Mouse (Mus musculus): ENCODE results near the gene Irak3. TPM values are rescaled to one million over a fixed set of nuclear protein-coding genes. Genes with fewer than 3 reads are reported as not detected.
"Not testable (repeated sequence)": the region's sequence is repeated elsewhere in the genome, so short reads cannot be mapped to it uniquely, and the experiment has no call there.

Gene Irak3
- under 1 TPM; 0.41 to 0.42 TPM for total RNA-seq (2021)

DNA sequence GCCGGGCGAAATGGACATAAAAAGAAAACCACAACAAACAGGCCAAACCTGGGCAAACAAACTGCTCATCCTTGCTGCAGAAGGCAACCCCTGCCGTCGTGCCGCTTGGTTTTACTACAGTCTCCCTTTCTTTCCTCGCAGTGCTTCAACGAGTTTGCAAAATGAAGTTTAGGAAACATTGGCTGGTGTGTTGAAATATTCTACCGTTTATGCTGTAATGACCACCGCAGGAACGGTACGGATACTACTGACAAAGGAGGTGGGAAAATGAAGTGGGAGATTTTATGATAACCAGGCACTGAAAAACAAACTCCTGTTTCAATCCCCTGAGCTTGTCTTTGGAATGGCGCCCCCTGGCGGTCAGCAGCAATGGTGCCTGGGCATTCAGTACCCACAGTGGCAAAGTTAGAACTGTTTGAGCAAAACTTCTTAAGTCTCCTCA lies at the start of gene Irak3:
Irak3 (minus strand) TSS at position 170 of the 442 bp plus-strand sequence.
- peak; percentile 60 to 69 for DNase-seq (ENCODE audit: low spot score in 2 of 2)
- intact Hi-C loops (cut with DNase I), result loop anchor here (10.0 kb wide), 1 partner anchor 397 kb away; no protein-coding TSS in a partner anchor

DNA sequence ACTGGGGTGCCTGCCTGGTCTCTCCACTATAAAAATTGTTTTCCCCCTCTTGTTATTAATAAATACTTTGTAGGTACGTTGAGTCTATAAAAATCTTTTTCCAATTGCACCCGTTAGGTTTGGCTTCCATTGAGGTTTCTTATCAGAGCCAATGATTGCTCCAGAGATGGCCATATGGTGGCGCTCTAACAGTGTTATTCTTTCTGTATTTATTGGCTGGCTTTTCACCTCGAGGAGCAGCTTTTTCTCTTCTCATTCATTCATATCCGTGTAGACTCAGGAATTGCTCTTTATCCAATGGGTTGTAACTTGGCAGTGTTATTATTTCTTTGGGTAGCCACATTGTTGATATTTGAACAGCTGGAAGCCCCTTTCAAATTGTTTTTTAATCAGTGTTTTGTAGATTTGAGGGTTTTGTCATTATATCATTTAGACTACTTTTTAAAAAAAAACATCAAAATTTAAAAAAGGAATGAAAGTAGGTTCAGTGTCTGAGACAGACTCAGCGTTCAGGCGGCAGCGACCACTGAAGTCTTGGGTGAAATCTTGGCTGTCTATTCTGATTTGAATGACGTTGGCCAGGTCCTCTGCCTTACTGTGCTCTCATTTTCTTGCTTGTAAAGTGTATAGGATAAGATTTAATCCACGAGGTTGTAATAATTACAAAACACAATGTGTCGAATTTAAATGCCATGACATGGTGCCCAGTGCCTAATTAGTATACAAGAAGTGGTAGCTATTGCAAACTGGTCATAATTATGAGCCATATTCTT lies 49.2 kb upstream of the Irak3 start:
- intact Hi-C loops (cut with DNase I), result loop anchor here (10.0 kb wide), 1 partner anchor 1004 kb away; no protein-coding TSS in a partner anchor
- no peak for DNase-seq (ENCODE audit: low spot score in 2 of 2)

DNA sequence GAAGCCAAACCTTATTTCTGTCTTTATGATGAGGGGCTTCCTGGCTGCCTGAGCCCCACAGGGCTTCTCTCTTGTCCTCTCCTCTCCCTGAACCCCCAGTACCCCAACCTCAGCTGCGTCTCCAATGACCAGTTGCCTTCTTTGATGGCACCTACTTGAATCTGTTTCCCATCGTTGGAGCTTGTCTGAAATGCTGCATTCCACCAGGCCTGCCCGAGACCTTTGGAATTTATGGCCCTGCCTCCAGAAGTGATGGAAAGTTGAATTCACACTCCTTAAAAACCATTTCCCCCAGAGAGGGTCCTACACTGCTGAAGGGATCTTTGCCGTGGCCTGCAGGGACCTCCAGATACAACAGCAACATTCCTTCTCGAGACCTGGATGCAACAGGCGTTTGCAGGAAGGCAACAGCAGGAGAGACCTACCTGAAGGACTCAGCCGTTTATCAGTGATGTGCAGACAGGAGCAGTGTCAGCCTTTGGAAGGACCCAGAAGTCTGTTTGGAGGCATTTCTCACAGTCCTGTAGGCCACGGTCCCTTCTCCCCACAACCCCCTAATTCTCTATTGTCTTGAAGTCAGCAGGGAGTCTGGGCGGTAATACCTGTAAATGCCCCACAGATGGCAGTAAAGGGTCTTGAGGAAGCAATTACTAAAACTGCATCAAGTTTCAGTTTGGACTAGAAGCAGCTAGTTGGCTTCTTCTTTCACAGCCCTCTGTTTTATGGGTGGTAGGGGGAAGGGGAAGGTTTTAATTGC lies 45.2 kb upstream of the Irak3 start:
- peak in 1 of 2 experiments; percentile 29 for DNase-seq (ENCODE audit: low spot score in 2 of 2)
- intact Hi-C loops (cut with DNase I), result loop anchor here (5.0 kb wide), 1 partner anchor 625 kb away; no protein-coding TSS in a partner anchor

GRCm38 (mm10) chr10:120245681-120246080 lies 43.8 kb upstream of the Irak3 start:
- no peak for DNase-seq (ENCODE audit: low spot score in 2 of 2)
- intact Hi-C loops (cut with DNase I), result loop anchor here (5.0 kb wide), 1 partner anchor 627 kb away; no protein-coding TSS in a partner anchor

GRCm38 (mm10) chr10:120242421-120242820 lies 40.5 kb upstream of the Irak3 start:
- intact Hi-C loops (cut with DNase I), result no loop called here
- DNase-seq (ENCODE audit: low spot score in 2 of 2), result no peak

DNA sequence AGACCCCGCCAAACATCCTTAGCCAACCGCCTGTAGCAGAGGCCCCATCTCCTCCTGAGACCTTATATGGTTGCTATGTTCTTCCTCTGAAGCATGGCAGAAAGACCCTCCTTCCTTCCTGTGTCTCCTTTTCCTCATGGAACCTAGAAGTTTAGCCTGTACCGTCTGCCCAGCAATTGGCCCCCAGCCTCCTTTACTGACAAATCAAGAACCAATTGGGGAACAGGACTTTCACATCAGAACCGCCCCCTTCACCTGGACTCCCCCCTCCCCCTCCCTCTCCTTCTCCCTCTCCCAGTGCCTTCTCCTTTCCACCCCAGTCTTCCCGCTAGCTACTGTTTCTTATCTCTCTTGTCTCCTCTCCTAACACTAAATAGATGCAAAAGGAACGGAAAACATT lies 37.5 kb upstream of the Irak3 start:
- intact Hi-C loops (cut with DNase I), result no loop called here
- DNase-seq (ENCODE audit: low spot score in 2 of 2), result no peak

DNA sequence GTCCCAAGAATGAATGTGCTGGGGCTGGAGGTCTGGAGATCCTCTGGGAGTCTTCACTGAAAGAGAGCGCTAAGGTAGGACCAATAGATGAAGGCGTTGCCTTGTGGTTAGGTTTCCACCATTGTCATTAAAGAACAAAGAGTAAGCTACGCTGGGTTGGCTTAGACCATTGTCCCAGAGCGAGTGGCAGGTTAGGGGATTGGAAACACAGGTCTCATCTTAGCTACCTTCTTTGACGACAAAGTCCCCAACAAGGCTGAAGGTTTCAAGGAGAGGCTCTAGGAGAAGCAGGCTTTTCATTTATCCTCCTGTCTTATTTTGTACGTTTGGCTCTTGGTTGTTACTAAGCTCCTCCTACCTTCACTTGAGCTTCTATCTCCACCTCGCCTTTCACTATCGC lies 36.3 kb upstream of the Irak3 start:
- intact Hi-C loops (cut with DNase I), result no loop called here
- no peak for DNase-seq (ENCODE audit: low spot score in 2 of 2)

DNA sequence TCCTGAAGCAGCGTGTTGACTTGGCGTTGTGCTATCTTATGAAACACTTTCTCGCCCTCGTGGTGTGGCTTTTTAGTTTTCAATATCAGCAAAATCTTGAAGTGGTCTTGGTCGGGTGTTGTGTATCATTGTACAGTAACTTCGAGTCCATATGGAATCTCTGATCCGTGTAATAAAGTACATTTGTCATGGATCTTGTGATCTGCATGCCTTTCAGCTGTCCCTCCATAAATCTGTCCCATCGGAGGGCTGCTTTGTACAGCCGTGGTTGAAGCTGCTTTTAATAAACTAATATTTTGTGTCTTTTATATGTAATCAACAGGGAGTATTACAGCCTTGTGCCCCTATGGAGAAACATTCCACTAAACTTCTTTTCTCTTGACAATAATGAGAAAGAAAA lies 34.9 kb upstream of the Irak3 start:
- no peak for DNase-seq (ENCODE audit: low spot score in 2 of 2)
- intact Hi-C loops (cut with DNase I), result no loop called here

DNA sequence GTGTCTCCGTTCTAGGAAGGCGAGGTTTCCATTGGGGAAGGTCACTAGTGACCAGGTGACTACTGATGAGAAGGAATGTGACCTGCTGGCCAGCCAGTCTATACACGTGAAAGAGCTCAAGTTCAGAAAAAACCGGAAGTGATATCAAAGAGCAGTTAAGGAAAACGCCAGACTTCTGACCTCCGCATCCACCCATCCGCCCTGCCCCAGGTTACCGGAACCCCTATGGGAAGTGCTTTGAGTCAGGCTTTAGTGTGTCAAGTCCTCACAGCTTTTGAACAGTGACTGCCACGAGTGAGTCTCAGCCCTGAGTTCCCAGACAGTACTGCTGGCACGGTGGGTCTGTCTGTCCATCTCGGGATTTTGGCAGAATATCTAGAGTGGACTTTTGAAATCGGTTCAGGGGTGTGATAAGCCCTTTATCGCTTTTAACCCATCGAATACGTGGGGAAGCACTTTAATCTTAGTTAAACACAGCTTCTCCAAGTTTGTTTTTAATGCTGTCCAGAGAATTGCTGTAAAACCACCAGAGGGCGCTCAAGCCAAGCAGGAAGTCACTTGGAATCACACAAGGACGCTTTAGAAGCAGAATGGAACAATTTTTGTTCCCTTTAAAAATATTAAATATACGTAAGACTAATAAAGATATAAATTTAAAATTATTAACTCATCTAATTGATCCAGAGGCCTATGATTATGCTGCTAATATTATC lies 31.9 kb upstream of the Irak3 start:
- intact Hi-C loops (cut with DNase I), result no loop called here
- peak; percentile 23 to 50 for DNase-seq (ENCODE audit: low spot score in 2 of 2)

GRCm38 (mm10) chr10:120231718-120232117 lies 29.8 kb upstream of the Irak3 start:
- intact Hi-C loops (cut with DNase I), result no loop called here
- peak in 1 of 2 experiments; percentile 36 for DNase-seq (ENCODE audit: low spot score in 2 of 2)

DNA sequence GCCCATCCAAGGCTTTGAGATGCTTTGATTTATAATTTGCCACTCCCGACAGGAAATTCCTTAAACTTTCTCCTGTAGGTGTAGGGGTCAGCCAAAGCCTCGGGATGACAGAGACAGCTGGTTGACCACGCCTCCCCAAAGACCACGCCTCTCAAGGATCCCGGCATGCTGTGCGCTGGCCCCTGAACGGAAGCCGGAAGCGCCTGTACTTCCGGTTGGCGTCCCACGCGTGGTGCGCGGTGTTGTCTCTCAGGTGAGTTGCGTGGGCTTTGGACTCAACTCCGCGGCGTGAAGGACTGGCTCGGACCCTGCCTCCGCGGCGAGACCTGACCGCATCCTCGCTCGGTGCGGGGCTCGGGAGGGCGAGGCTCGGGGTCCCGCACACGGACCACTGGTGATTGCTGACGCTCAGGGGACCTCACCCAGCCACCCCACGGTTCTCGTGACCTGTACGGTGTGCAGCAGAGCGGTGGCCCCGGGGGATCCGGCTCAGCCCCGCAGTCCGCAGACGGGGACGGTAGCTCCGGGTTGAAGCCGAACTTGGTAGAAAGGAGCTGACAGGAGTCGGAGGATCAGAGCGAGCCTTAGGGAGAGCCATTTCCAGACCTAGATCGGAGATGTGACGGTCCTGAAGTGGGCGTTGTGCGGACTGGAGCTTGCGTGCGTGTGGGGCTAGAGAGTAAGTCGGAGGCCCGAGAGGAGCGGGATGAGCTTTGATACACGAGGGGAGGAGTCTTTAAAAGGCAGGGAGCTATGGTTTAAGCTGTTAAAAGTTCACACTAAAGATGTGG lies 25.1 kb upstream of the Irak3 start, which contains the start of gene Llph:
Llph (plus strand) TSS at position 200 of the 791 bp plus-strand sequence.
- DNase-seq (ENCODE audit: low spot score in 2 of 2), result peak; percentile 83 to 87
- intact Hi-C loops (cut with DNase I), result no loop called here

- intact Hi-C loops (cut with DNase I), result no loop called here
- DNase-seq (ENCODE audit: low spot score in 2 of 2), result no peak
Measured at GRCm38 (mm10) chr10:120220776-120221175, 18.8 kb upstream of the Irak3 start.

GRCm38 (mm10) chr10:120219578-120220359 lies 17.8 kb upstream of the Irak3 start:
- no peak for DNase-seq (ENCODE audit: low spot score in 2 of 2)
- intact Hi-C loops (cut with DNase I), result no loop called here

DNA sequence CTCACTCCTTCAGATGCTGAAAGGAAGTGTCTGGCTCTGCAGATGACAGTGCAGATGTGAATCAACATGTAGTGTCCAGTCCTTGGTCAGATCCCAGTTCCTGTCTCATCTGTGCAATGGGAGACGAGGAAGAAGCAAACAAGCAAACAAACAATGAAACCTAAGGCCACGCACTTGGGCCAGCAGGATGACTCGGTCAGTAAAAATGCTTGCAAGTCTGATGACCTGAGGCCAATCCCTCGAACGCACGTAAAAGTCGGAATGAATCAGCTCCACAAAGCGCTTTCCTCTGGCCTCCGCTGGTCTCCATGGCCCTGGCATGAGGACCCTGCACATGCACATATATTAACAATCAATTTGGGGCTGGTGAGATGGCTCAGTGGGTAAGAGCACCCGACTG lies 17.1 kb upstream of the Irak3 start:
- intact Hi-C loops (cut with DNase I), result no loop called here
- DNase-seq (ENCODE audit: low spot score in 2 of 2), result no peak

DNA sequence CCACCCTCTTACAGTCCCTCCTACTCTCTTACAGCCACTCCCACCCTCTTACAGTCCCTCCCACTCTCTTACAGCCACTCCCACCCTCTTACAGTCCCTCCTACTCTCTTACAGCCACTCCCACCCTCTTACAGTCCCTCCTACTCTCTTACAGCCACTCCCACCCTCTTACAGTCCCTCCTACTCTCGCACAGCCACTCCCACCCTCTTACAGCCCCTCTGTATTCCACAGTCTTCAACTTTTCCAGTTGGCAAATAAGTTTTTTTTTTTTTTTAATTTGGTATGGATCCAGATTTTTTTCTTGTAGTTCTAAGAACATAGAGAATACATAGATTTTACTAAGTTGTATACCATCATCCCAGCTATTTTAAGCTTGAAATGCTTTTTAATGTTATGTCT lies 15.2 kb upstream of the Irak3 start:
- DNase-seq (ENCODE audit: low spot score in 2 of 2); intact Hi-C loops (cut with DNase I): not testable (repeated sequence)

DNA sequence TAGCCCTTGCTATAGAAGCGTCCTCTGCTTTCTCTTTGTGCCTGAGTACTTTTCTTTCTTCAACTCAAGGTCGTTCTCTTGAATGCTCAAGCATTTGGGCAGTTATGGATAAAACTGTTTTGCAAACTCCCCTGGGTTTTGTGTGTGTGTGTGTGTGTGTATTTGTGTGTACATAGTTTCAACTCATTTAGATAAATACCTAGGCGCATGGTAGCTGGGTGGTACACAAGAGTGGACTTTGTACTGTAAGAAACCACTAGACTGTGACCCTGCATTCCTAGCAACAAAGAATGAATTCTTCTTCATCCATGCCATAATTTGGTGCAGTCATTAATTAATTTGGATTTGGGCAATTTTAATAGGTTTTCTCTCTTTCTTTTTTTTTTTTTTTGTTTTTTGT lies 8.2 kb upstream of the Irak3 start:
- no peak for DNase-seq (ENCODE audit: low spot score in 2 of 2)
- intact Hi-C loops (cut with DNase I), result no loop called here

DNA sequence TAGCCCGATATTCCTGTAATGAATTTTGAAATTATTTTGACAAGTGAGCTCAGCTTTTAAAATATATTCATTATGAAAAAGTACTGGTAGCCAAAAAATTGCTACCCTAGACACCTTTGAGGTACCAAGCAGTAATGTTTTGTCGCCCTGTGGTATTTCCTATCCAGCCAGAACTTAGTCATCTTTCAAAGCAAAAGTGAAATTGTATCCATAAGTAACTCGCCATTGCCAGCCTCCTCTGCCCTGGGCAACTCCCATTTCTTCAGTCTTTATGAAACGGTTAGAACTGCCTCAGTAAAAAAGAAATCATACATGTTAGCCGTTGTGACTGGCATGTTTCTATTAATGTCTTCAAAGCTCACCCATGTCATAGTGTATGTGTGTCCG lies 7.6 kb upstream of the Irak3 start:
- no peak for DNase-seq (ENCODE audit: low spot score in 2 of 2)
- intact Hi-C loops (cut with DNase I), result loop anchor here (10.0 kb wide), 1 partner anchor 405 kb away; no protein-coding TSS in a partner anchor

Data from left cerebral cortex, postnatal 36 days (tissue).